Mouse (Mus musculus): ENCODE measurements around the gene Hoxb3. TPM values are rescaled to one million over a fixed set of nuclear protein-coding genes. Genes with fewer than 3 reads are reported as not detected.

Gene Hoxb3
- polyA plus RNA-seq, 1 experiment = 11.0 TPM

GRCm38 (mm10) chr11:96333241-96334001 lies 10.3 kb downstream of the Hoxb3 start:
- DNase-seq = no peak
- H3K4me3 ChIP-seq (replicated peaks; ENCODE audit: extremely low read depth, low read depth, low read length) = peak overlapping the region; percentile 50
- WGBS = 34% methylated on average over 17 of the region's 17 CpGs
- no peak for TF ChIP-seq CTCF (IDR thresholded peaks at IDR 0.05; ENCODE audit: insufficient read depth, low read length)
- no peak for TF ChIP-seq POLR2A (IDR thresholded peaks at IDR 0.05; ENCODE audit: borderline replicate concordance, extremely low read depth, low read depth, low read length)
- no peaks in the 10 kb centered on the region for H3K4me1 ChIP-seq (ENCODE audit: control insufficient read depth, insufficient read depth, low read length)

- 55% methylated on average over 2 of the region's 2 CpGs for WGBS
- DNase-seq = no peak
- no peaks in the 10 kb centered on the region for H3K4me1 ChIP-seq (ENCODE audit: control insufficient read depth, insufficient read depth, low read length)
- TF ChIP-seq CTCF (IDR thresholded peaks at IDR 0.05; ENCODE audit: insufficient read depth, low read length) (no peak), POLR2A (IDR thresholded peaks at IDR 0.05; ENCODE audit: borderline replicate concordance, extremely low read depth, low read depth, low read length) (no peak)
- H3K4me3 ChIP-seq (replicated peaks; ENCODE audit: extremely low read depth, low read depth, low read length) = no peak overlapping the region
These were observed 10.9 kb downstream of the Hoxb3 start for GRCm38 (mm10) chr11:96334002-96334364.

- Histone ChIP-seq H3K4me3 (replicated peaks; ENCODE audit: extremely low read depth, low read depth, low read length) (no peak overlapping the region), H3K4me1 (ENCODE audit: control insufficient read depth, insufficient read depth, low read length) (no peaks in the 10 kb centered on the region)
- TF ChIP-seq CTCF (IDR thresholded peaks at IDR 0.05; ENCODE audit: insufficient read depth, low read length) (no peak), POLR2A (IDR thresholded peaks at IDR 0.05; ENCODE audit: borderline replicate concordance, extremely low read depth, low read depth, low read length) (no peak)
- WGBS = 46% methylated on average over 3 of the region's 3 CpGs
- no peak for DNase-seq
These were observed 11.9 kb downstream of the Hoxb3 start for GRCm38 (mm10) chr11:96334998-96335397.

GRCm38 (mm10) chr11:96336597-96336996 lies 13.5 kb downstream of the Hoxb3 start:
- Histone ChIP-seq H3K4me1 (ENCODE audit: control insufficient read depth, insufficient read depth, low read length) (no peaks in the 10 kb centered on the region), H3K4me3 (replicated peaks; ENCODE audit: extremely low read depth, low read depth, low read length) (no peak overlapping the region)
- WGBS = 53% methylated on average over 2 of the region's 2 CpGs
- DNase-seq = no peak
- TF ChIP-seq CTCF (IDR thresholded peaks at IDR 0.05; ENCODE audit: insufficient read depth, low read length) (no peak), POLR2A (IDR thresholded peaks at IDR 0.05; ENCODE audit: borderline replicate concordance, extremely low read depth, low read depth, low read length) (no peak)

- H3K4me3 ChIP-seq (replicated peaks; ENCODE audit: extremely low read depth, low read depth, low read length) = no peak overlapping the region
- 60% methylated on average over 6 of the region's 6 CpGs for WGBS
- no peak for TF ChIP-seq POLR2A (IDR thresholded peaks at IDR 0.05; ENCODE audit: borderline replicate concordance, extremely low read depth, low read depth, low read length)
- no peak for TF ChIP-seq CTCF (IDR thresholded peaks at IDR 0.05; ENCODE audit: insufficient read depth, low read length)
- no peaks in the 10 kb centered on the region for H3K4me1 ChIP-seq (ENCODE audit: control insufficient read depth, insufficient read depth, low read length)
- no peak for DNase-seq
These were observed 13.9 kb downstream of the Hoxb3 start for GRCm38 (mm10) chr11:96337026-96337425.

GRCm38 (mm10) chr11:96338957-96339855 lies 16.1 kb downstream of the Hoxb3 start:
- 74% methylated on average over 7 of the region's 7 CpGs for WGBS
- H3K4me3 ChIP-seq (replicated peaks; ENCODE audit: extremely low read depth, low read depth, low read length) = no peak overlapping the region
- H3K4me1 ChIP-seq (ENCODE audit: control insufficient read depth, insufficient read depth, low read length) = no peaks in the 10 kb centered on the region

GRCm38 (mm10) chr11:96340698-96341365 lies 17.7 kb downstream of the Hoxb3 start:
- 0 out of 2 replicates have a peak, but pooled peaks cover 2% of the 10 kb centered on the region for H3K4me1 ChIP-seq (ENCODE audit: control insufficient read depth, insufficient read depth, low read length)
- 4% methylated on average over 30 of the region's 36 CpGs for WGBS
- H3K4me3 ChIP-seq (replicated peaks; ENCODE audit: extremely low read depth, low read depth, low read length) = peak overlapping the region; percentile 59
- TF ChIP-seq POLR2A (IDR thresholded peaks at IDR 0.05; ENCODE audit: borderline replicate concordance, extremely low read depth, low read depth, low read length) (no peak), CTCF (IDR thresholded peaks at IDR 0.05; ENCODE audit: insufficient read depth, low read length) (no peak)
- DNase-seq = no peak

More at GRCm38 (mm10) chr11:96338957-96339855, 16.1 kb downstream of the Hoxb3 start:
- TF ChIP-seq POLR2A (IDR thresholded peaks at IDR 0.05; ENCODE audit: borderline replicate concordance, extremely low read depth, low read depth, low read length) (no peak), CTCF (IDR thresholded peaks at IDR 0.05; ENCODE audit: insufficient read depth, low read length) (no peak)
- no peak for DNase-seq

GRCm38 (mm10) chr11:96341701-96342575 lies 18.8 kb downstream of the Hoxb3 start:
- 29% methylated on average over 40 of the region's 40 CpGs for WGBS
- TF ChIP-seq CTCF (IDR thresholded peaks at IDR 0.05; ENCODE audit: insufficient read depth, low read length) (0 out of 2 replicates have a peak, but pooled peaks have one; percentile 0), POLR2A (IDR thresholded peaks at IDR 0.05; ENCODE audit: borderline replicate concordance, extremely low read depth, low read depth, low read length) (0 out of 2 replicates have a peak, but pooled peaks have one; percentile 11)

More at GRCm38 (mm10) chr11:96341701-96342575, 18.8 kb downstream of the Hoxb3 start:
- Histone ChIP-seq H3K4me3 (replicated peaks; ENCODE audit: extremely low read depth, low read depth, low read length) (peak overlapping the region; percentile 60), H3K4me1 (ENCODE audit: control insufficient read depth, insufficient read depth, low read length) (0 out of 2 replicates have a peak, but pooled peaks cover 2% of the 10 kb centered on the region)
- peak; percentile 46 for DNase-seq
